Mouse (Mus musculus) heart, postnatal 0 days (tissue): ENCODE data around the gene Scgb2a2.
"Not testable (repeated sequence)": the region's sequence is repeated elsewhere in the genome, so short reads cannot be mapped to it uniquely, and the experiment has no call there.

Source experiments
- CTCF ChIP-seq: IDR thresholded peaks from 2 replicates; pipeline ENCODE4 v1.5.1; 2016; ENCODE audit warnings: antibody characterized with exemption, control low read depth, low read depth
- EP300 ChIP-seq: IDR thresholded peaks from 2 replicates; pipeline ENCODE4 v1.6.1; 2016; ENCODE audit warnings: antibody characterized with exemption, low read depth

DNA sequence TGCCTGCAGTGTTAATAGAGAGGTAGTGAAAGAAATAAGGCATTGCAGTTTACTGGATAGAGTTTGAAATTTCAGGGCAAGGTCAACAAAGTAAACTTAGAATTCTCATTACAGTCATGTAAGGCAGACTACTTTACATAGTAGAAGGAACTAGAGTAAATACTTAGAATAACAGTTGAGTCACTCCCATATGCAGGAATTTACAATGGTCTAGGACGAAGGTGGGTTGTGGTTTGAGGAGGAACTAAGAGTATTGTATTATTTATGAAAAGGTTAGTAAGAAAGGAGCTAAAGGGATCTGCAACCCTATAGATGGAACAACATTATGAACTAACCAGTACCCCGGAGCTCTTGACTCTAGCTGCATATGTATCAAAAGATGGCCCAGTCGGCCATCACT, 13.5 kb downstream of the Scgb2a2 start:
- not testable (repeated sequence) for TF ChIP-seq CTCF, EP300
